Mouse (Mus musculus) thymus, postnatal 4 days (tissue): ENCODE measurements at regions not wholly inside any gene's neighbourhood (a gene's known extent, or its start where the extent isn't known, plus 50 kb on each side); places are given as distances from the start of the nearest gene placed in this dataset.

ENCODE experiments used
- DNase-seq: peaks from one replicate; pipeline ENCODE4 v3.0.0; 2021

- DNase-seq, result no peak
Observed at GRCm38 (mm10) chr7:79517581-79518337, 51.6 kb upstream of the Polg start.

- no peak for DNase-seq
Observed at GRCm38 (mm10) chr7:79516287-79516686, 50.1 kb upstream of the Polg start.
